Mouse (Mus musculus) frontal cortex, adult 2 months (tissue): Measurements from ENCODE around the gene Tmsb15l. TPM values are rescaled to one million over a fixed set of nuclear protein-coding genes. Genes with fewer than 3 reads are reported as not detected.

Experiments
- polyA plus RNA-seq: library from polyadenylated mRNA; depleted of rRNA; stranded (reverse); fragments of >200 nt; gene quantifications from 2 replicates; pipeline ENCODE4 v1.2.3, GENCODE M21; 2012; rRNA removed

Tmsb15l gene
- polyA plus RNA-seq, 1 experiment: 9.5 TPM

Other genes with a start within 250 kb of the Tmsb15l start
- 282 and 312 TPM in 2 replicates for gene Morf4l2, start 233.2 kb downstream of the Tmsb15l start, polyA plus RNA-seq
- 1.3 and 1.7 TPM in 2 replicates for gene Glra4, start 196.7 kb downstream of the Tmsb15l start, polyA plus RNA-seq
- 853 and 972 TPM in 2 replicates for gene Plp1, start 154.2 kb downstream of the Tmsb15l start, polyA plus RNA-seq
- 6.7 and 8.9 TPM in 2 replicates for gene Rab9b, start 108.1 kb downstream of the Tmsb15l start, polyA plus RNA-seq
- not detected in 2 replicates for gene H2bfm, start 49.5 kb downstream of the Tmsb15l start, polyA plus RNA-seq
- gene Tmsb15b2, start 1.4 kb downstream of the Tmsb15l start, polyA plus RNA-seq: 22.5 and 30.0 TPM in 2 replicates
- gene Tmsb15b1, start within 50 bp of the Tmsb15l start, polyA plus RNA-seq: 11.7 and 14.2 TPM in 2 replicates
- 205 and 258 TPM in 2 replicates for gene Zcchc18, start 16.3 kb upstream of the Tmsb15l start, polyA plus RNA-seq
- 22.3 and 28.7 TPM in 2 replicates for gene Slc25a53, start 61.4 kb upstream of the Tmsb15l start, polyA plus RNA-seq
- gene Fam199x, start 72.7 kb upstream of the Tmsb15l start, polyA plus RNA-seq: 3.4 TPM in 2 replicates
- 0.06 TPM in 1 of 2 replicates, not detected in the other for gene Esx1, start 145.2 kb upstream of the Tmsb15l start, polyA plus RNA-seq